Mouse (Mus musculus) hindbrain, embryonic 16.5 days (tissue): ENCODE measurements around the gene Pf4. TPM values are rescaled to one million over a fixed set of nuclear protein-coding genes. Genes with fewer than 3 reads are reported as not detected.

ENCODE experiments used
- ATAC-seq: fragments of 200-750 bp; cut with Nextera tagmentation; 2 replicates; pipeline ENCODE4 v1.8.0; 2017; ENCODE audit warnings: moderate TSS enrichment, moderate library complexity
- H3K27ac ChIP-seq: fragments of 300-500 bp; sonication (generic); 2 replicates; pipeline ENCODE4 v1.5.1; 2014; ENCODE audit warnings: low read depth, mild to moderate bottlenecking, control low read depth, low read length, moderate library complexity
- H3K27me3 ChIP-seq: fragments of 300-500 bp; sonication (generic); replicated peaks from 2 replicates; pipeline ENCODE4 v1.6.1; 2014; ENCODE audit warnings: low read length; ENCODE audit not compliant: control insufficient read depth, insufficient read depth
- H3K36me3 ChIP-seq: fragments of 300-500 bp; sonication (generic); 2 replicates; pipeline ENCODE4 v1.6.1; 2014; ENCODE audit warnings: mild to moderate bottlenecking, low read length, moderate library complexity, mixed read lengths; ENCODE audit not compliant: control insufficient read depth, insufficient read depth
- H3K4me1 ChIP-seq: fragments of 300-500 bp; sonication (generic); 2 replicates; pipeline ENCODE4 v1.6.1; 2014; ENCODE audit warnings: low read depth, low read length; ENCODE audit not compliant: control insufficient read depth, insufficient read depth
- H3K4me2 ChIP-seq: fragments of 300-500 bp; sonication (generic); 2 replicates; pipeline ENCODE4 v1.6.1; 2014; ENCODE audit warnings: mild to moderate bottlenecking, low read length, control low read depth, moderate library complexity
- H3K4me3 ChIP-seq: fragments of 300-500 bp; sonication (generic); 2 replicates; pipeline ENCODE4 v1.5.1; 2014; ENCODE audit warnings: mild to moderate bottlenecking, low read length, control low read depth, moderate library complexity
- H3K9ac ChIP-seq: fragments of 300-500 bp; sonication (generic); 2 replicates; pipeline ENCODE4 v1.6.1; 2014; ENCODE audit warnings: low read depth, mild to moderate bottlenecking, control low read depth, low read length, moderate library complexity
- H3K9me3 ChIP-seq: fragments of 300-500 bp; sonication (generic); 2 replicates; pipeline ENCODE4 v1.6.1; 2014; ENCODE audit warnings: mild to moderate bottlenecking, low read length, moderate library complexity; ENCODE audit not compliant: control insufficient read depth
- WGBS: fragments of 180-500 bp; shearing (Covaris S2); extraction: QIAGEN DNeasy Blood & Tissue Kit; methylation state at CpG from one replicate; pipeline ENCODE4 v1.1.7; 2014; 5-methylcytosine and 5-hydroxymethylcytosine counted together
- polyA plus RNA-seq: library from polyadenylated mRNA; unstranded; fragments of >200 nt; fragmentation: Nextera tagmentation; extraction: Ambion mirVana; gene quantifications from 2 replicates; pipeline ENCODE4 v1.2.1, GENCODE M21; 2015

The Pf4 gene
- polyA plus RNA-seq, result 42.5 and 48.5 TPM in 2 replicates

DNA sequence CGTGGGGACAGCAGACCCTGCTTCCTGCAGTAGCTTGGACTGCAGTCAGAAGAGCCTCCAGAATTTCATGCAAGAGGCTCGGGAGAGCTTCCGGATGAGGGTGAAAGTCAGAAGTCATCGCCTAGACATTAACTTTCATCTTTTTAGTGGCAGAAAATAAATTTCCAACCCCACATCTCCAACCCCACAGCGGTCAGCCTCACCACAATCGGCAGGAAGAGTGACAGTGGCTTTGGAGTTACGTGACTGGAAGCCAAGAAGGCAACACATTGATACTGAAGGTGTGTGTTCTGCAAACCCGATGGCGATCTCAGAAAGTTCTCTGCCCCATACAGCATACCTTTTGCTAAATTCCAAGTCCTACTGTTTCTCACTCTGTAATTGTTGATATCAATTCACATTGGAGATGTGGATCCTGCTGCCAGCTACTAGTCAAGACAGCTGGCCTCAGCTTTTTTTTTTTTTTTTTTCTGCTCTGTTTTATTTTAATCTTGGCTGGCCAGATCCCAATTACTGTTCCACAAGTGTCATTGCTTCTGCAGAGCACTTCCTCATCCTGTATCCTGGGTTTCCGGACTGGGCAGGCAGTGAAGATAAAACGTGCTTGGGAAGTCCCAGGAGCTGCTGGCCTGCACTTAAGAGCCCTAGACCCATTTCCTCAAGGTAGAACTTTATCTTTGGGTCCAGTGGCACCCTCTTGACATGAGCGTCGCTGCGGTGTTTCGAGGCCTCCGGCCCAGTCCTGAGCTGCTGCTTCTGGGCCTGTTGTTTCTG, at the start of gene Pf4:
Gene Pf4, plus strand, starts transcription at position 556 of the 774 bp plus-strand sequence.
- WGBS, result 89% methylated on average over 16 of the region's 16 CpGs
- Histone ChIP-seq H3K4me2 (no peak within 1 kb of the TSS), H3K36me3 (no peaks in the 10 kb centered on the region), H3K27ac (no peak within 1 kb of the TSS), H3K9ac (no peak within 1 kb of the TSS), H3K4me1 (no peaks in the 10 kb centered on the region), H3K27me3 (no peaks in the 10 kb centered on the region), H3K4me3 (no peak within 1 kb of the TSS), H3K9me3 (no peaks in the 10 kb centered on the region)
- ATAC-seq, result no peak

DNA sequence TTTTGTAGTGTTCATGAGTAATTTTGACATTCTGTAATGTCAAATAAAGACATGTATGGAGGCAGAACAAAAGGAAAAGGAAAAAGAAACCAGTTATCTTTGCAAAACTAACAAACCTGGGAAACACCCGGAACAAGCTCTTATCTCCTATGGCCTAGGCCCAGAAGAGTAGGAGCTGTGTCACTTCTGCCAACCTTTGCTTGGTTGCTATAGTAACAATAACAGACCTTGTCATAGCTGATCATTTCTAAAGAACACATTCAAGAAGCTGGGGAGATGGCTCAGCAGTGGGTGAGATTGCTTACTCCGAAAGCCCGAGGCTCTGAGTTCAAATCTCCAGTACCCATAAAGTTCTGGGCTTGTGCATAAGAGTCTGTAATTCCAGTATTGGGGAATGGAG, 49.6 kb upstream of the Pf4 start:
- no peak for ATAC-seq
- Histone ChIP-seq H3K27ac (no peak overlapping the region), H3K9ac (no peak overlapping the region), H3K4me1 (no peaks in the 10 kb centered on the region), H3K36me3 (no peaks in the 10 kb centered on the region), H3K27me3 (no peaks in the 10 kb centered on the region), H3K4me3 (no peak overlapping the region), H3K9me3 (no peaks in the 10 kb centered on the region), H3K4me2 (no peak overlapping the region)
- 95% methylated on average over 3 of the region's 3 CpGs for WGBS

DNA sequence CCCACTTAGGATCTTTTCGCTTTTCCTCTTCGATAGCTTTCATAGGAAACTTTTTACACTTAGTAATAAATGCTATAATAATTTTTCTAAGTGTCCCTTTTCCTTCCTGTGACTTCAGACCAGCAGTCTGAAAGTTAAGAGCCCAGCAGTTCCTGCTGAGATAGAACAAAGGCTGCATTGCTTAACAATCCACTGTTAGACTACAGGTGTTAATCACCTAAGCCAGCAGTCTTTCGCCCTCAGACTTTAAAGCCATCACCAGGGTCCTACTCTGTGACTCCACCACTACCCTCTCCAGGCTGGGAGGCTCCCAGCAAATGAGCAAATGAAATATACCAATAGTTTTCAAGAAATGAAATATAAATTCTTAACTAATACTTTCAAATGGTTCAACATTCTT, 44.0 kb upstream of the Pf4 start:
- no peak for ATAC-seq
- WGBS, result 87% methylated on average over 3 of the region's 3 CpGs
- no peak overlapping the region for H3K27ac ChIP-seq
- H3K9me3 ChIP-seq, result no peaks in the 10 kb centered on the region
- no peaks in the 10 kb centered on the region for H3K27me3 ChIP-seq
- no peak overlapping the region for H3K4me2 ChIP-seq
- no peak overlapping the region for H3K9ac ChIP-seq
- H3K36me3 ChIP-seq, result no peaks in the 10 kb centered on the region
- no peak overlapping the region for H3K4me3 ChIP-seq
- no peaks in the 10 kb centered on the region for H3K4me1 ChIP-seq

DNA sequence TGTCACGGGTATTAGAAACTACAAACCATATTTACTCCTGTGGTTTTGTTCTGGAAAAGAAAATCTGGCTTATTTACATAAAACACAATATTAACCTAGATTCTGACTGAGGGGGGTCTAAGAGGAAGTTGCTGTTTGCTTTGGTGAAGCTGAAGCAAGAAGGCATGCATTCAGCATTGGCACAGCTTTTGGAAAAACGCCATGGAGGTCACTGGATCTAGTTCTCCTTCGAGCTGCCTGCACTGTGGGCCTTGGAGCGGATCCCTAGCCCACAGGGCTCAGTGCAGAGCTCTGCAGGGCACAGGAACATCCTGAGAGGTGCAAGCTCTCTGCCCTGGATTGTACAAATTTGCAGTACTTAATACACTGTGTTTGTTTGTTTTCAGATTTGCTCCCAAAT, 40.8 kb upstream of the Pf4 start:
- Histone ChIP-seq H3K27ac (no peak overlapping the region), H3K27me3 (no peaks in the 10 kb centered on the region), H3K9me3 (no peaks in the 10 kb centered on the region), H3K4me3 (no peak overlapping the region), H3K4me2 (no peak overlapping the region), H3K9ac (no peak overlapping the region), H3K4me1 (no peaks in the 10 kb centered on the region), H3K36me3 (no peaks in the 10 kb centered on the region)
- WGBS, result 72% methylated on average over 4 of the region's 4 CpGs
- no peak for ATAC-seq

DNA sequence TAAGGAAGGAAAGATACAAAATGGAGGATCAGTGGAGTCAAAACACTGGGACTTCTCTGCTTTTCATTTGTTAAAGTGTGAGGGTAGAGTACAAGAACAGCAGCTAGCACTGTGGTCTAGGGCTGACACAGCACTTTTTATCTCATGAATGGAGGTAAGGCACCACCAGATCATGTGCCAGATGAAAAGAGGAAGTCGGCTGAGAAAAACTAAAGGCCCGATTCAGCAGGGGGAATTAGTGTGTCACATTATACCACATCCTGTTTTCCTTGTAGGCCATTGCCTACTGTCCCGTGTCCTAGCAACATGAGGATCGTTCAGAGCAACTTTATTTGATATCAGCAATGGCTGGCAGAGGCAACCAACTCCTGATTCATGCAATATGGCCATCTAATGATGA, 30.2 kb upstream of the Pf4 start:
- no peak for ATAC-seq
- Histone ChIP-seq H3K36me3 (no peaks in the 10 kb centered on the region), H3K27ac (no peak overlapping the region), H3K27me3 (no peaks in the 10 kb centered on the region), H3K9me3 (no peaks in the 10 kb centered on the region), H3K4me1 (no peaks in the 10 kb centered on the region), H3K4me2 (no peak overlapping the region), H3K4me3 (no peak overlapping the region), H3K9ac (no peak overlapping the region)
- WGBS, result 60% methylated on average over 4 of the region's 4 CpGs

DNA sequence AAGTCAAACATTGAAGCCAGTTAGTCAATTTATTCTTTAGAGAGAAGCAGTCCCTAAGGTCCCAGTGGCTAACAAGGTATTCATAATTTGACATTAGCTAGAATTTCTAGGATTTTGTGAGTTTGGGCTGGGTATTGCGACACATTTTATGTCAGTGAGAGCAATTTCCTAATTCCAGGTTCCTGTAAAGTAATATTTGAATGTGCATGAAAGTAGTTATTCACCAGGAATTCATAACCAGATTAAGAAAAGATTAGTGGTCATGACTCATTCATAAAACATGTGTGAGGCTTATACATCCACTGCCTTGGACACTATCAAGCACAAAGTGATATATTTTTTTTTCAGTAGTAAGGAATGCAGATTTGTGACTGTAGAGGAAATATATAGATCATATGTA, 18.3 kb upstream of the Pf4 start:
- ATAC-seq, result no peak
- no peaks in the 10 kb centered on the region for H3K9me3 ChIP-seq
- H3K27ac ChIP-seq, result no peak overlapping the region
- H3K4me1 ChIP-seq, result peaks cover 6% of the 10 kb centered on the region; the same call in 1 of the 2 replicates
- no peaks in the 10 kb centered on the region for H3K36me3 ChIP-seq
- H3K4me2 ChIP-seq, result no peak overlapping the region
- H3K9ac ChIP-seq, result no peak overlapping the region
- 92% methylated on average over 1 of the region's 1 CpGs for WGBS
- no peaks in the 10 kb centered on the region for H3K27me3 ChIP-seq
- no peak overlapping the region for H3K4me3 ChIP-seq

DNA sequence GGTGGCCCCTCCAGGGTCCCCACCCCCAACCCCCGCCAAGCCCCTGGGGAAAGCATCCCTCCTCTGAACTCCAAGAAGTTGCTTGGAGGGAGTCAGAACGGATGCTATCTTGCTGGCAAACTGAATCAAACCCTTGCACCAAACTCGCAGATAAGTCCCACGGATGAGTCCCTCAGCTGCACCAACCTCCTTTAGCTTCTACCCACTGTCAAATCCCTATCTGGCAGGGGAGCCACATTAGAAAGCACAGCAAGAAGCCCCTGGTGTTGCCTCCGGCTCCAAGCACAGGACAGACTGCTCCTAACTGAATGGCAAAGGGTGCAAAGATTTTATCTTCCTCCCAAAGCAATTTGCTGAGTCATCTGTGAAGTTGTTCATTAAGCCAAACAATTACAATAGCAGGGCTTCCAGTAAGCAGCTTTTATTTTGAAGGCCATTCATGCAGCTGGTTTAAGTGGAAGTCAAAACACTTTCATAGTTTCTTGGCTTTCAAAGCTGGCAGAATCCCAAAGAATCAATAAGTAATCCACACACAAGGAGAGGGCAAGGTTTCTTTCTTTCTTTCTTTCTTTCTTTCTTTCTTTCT, 14.1 kb upstream of the Pf4 start:
- no peak for ATAC-seq
- Histone ChIP-seq H3K9ac (no peak overlapping the region), H3K27ac (no peak overlapping the region), H3K4me2 (no peak overlapping the region), H3K27me3 (no peaks in the 10 kb centered on the region), H3K36me3 (no peaks in the 10 kb centered on the region), H3K4me3 (no peak overlapping the region), H3K4me1 (peaks cover 7% of the 10 kb centered on the region; the same call in 1 of the 2 replicates), H3K9me3 (no peaks in the 10 kb centered on the region)
- WGBS, result 37% methylated on average over 5 of the region's 5 CpGs

DNA sequence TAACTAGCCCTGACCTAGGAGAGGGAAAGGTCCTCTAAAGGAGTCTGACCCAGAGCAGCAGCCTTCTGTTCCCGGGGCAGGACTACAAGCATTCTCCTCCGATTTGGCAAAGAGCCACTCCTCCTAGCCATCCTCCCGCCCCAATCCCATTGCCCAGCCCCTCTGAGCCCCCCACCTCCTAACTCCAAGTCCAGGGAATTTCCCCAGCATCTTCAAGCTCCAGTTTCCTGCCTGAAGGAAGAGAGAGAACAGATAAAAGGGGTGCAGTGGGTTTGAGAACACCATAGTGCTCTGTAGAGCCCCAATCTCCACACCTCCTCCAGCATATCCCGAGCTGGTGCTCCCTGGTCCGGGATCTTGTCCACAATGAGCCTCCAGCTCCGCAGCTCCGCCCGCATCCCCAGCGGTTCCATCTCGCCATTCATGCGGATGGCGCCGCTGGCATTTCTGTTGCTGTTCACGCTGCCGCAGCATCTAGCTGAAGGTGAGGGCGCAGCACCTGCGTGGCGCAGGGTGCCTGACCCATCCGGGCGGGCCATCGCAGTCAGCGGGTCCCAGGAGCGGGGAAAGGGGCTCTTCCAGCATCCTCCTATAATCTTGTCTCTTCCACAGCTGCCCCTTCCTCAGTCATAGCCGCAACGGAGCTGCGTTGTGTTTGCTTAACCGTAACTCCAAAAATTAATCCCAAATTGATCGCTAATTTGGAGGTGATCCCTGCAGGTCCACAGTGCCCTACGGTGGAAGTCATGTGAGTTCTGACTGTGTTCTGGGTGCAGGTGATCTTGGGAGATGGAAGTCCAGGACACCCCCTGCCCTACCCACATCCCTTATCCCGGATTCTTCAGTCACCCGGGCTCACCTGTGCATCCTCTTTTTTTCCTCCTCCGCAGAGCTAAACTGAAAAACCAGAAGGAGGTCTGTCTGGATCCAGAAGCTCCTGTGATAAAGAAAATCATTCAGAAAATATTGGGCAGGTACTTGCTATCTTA, 12.9 kb upstream of the Pf4 start, which contains the start of gene Cxcl5:
Gene Cxcl5, plus strand, starts transcription at position 284 of the 989 bp plus-strand sequence.
- no peak within 1 kb of the TSS for H3K27ac ChIP-seq
- peak; percentile 82 for ATAC-seq
- no peaks in the 10 kb centered on the region for H3K27me3 ChIP-seq
- H3K36me3 ChIP-seq, result no peaks in the 10 kb centered on the region
- no peaks in the 10 kb centered on the region for H3K9me3 ChIP-seq
- H3K9ac ChIP-seq, result peak within 1 kb of the TSS; percentile 67
- peaks cover 7% of the 10 kb centered on the region; the same call in 1 of the 2 replicates for H3K4me1 ChIP-seq
- peak within 1 kb of the TSS; percentile 91 for H3K4me2 ChIP-seq
- H3K4me3 ChIP-seq, result peak within 1 kb of the TSS; percentile 57
- WGBS, result 2% methylated on average over 32 of the region's 32 CpGs

DNA sequence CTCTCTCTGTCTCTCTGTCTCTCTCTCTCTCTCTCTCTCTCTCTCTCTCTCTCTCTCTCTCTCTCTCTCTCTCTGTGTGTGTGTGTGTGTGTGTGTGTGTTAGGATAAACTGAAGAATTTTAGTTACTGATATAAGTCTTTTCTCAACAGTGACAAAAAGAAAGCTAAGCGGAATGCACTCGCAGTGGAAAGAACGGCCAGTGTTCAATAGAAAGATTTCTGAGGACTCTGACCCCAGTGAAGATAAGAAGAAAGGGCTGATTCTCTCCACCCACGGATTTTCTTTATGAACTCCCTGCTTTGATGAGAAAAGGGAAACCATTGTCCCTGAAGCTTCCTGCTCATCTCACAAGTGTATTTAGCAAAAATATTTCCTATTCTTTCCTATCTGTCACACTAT, 11.9 kb upstream of the Pf4 start:
- no peaks in the 10 kb centered on the region for H3K27me3 ChIP-seq
- ATAC-seq, result no peak
- H3K27ac ChIP-seq, result no peak overlapping the region
- H3K4me2 ChIP-seq, result no peak overlapping the region
- WGBS, result 50% methylated on average over 4 of the region's 4 CpGs
- no peaks in the 10 kb centered on the region for H3K36me3 ChIP-seq
- no peak overlapping the region for H3K4me3 ChIP-seq
- peaks cover 7% of the 10 kb centered on the region; the same call in 1 of the 2 replicates for H3K4me1 ChIP-seq
- H3K9me3 ChIP-seq, result no peaks in the 10 kb centered on the region
- no peak overlapping the region for H3K9ac ChIP-seq
